Mouse (Mus musculus) liver, postnatal 0 days (tissue): Measurements from ENCODE around the gene Kalrn.

Experiments
- CTCF ChIP-seq: sonication (generic); IDR thresholded peaks from 2 replicates; pipeline ENCODE4 v1.5.1; 2016; ENCODE audit warnings: antibody characterized with exemption, low read depth
- EP300 ChIP-seq: IDR thresholded peaks from 2 replicates; pipeline ENCODE4 v1.6.1; 2016; ENCODE audit warnings: antibody characterized with exemption, low read depth, mild to moderate bottlenecking

GRCm38 (mm10) chr16:34199543-34199942 is 373.8 kb downstream of the Kalrn start:
- TF ChIP-seq CTCF (no peak), EP300 (no peak)
